Mouse (Mus musculus) heart, postnatal 14 days (tissue): ENCODE measurements around the gene Ica1l. TPM values are rescaled to one million over a fixed set of nuclear protein-coding genes. Genes with fewer than 3 reads are reported as not detected.

Source experiments
- DNase-seq, 2 experiments: peaks; one replicate each; pipeline ENCODE4 v3.0.0; 2021 to 2022
- intact Hi-C: fragments of 180-260 bp; cut with DNase I; formaldehyde crosslinking; loops from one replicate; pipeline ENCODE4 v1.15.1; 2025
- total RNA-seq, 2 experiments: library from RNA; stranded (reverse); gene quantifications; 2 replicates each; pipeline ENCODE4 v1.2.3; 2021

Gene Ica1l
- total RNA-seq, 2 experiments from 2014 or later: 0.53 to 1.2 TPM

DNA sequence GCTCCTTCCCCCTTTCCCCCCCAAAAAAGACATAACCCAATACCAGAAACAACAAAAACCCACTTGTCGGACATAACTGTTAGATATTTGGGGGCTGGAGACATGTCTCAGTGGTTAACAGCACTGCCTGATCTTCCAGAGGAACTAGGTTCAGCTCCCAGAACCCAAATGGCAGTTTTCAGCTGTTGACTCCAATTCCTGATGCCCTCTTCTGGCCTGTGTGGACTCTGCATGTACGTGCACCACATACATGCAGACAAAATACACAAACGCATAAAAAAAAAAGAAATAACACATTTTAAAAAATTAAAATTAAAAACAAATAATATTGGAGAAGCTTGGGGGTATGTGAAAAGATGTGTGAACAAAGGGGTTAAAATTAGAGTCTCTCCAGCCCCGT is 75.7 kb downstream of the Ica1l start:
- intact Hi-C loops: loop anchor here (2.0 kb wide), 1 partner anchor 82 kb away; no protein-coding TSS in a partner anchor
- DNase-seq: peak; percentile 19 to 45

DNA sequence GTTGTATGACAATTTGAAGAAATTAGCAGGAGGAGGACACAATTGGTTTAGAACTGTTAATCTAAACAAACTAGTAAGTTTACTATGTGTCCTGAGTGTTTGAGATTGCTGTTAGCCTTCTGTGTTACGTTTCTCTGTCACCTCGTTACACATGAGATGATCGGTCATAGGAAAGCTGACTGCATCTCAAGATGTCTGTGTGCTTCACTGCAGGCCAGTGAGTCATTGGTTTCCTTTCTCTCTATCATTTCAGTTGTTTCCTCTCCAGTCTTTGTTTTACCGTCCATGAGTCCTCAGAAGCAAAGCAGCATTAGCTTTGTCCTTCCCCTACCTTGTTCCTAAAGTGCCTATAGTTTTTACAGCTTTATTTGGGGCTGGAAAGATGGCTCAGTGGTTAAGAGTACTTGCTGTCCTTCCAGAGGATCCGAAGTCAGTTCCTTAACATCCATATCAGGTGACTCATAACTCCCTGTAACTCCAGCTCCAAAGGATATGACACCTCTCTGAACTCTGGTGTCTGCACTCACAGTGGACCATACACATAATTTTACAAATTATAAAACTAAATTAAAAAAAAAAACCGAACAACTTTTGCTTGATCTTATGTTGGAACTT is 76.7 kb downstream of the Ica1l start:
- intact Hi-C loops: loop anchor here (2.0 kb wide), 1 partner anchor 81 kb away; no protein-coding TSS in a partner anchor
- no peak for DNase-seq

DNA sequence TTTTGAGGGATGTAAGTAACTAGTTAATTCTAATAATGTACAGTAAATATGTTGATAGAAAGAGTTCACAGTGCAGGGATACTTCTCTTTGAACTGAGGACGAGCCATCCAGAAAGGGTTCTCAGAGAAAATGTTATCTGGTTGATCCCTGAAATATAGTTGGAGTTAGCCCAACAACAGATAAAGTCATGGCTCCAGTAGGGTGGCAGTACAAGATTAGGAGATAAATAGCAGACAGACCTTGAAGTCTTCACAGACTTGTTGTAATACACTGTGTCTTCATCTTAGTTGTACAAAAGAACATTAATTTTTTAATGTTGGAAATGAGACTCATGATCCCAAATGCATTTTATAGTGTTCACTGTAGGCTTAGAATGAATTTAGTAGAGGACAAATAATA is 83.0 kb downstream of the Ica1l start:
- intact Hi-C loops: loop anchor here (5.0 kb wide), 1 partner anchor 38 kb away; no protein-coding TSS in a partner anchor
- DNase-seq: no peak

DNA sequence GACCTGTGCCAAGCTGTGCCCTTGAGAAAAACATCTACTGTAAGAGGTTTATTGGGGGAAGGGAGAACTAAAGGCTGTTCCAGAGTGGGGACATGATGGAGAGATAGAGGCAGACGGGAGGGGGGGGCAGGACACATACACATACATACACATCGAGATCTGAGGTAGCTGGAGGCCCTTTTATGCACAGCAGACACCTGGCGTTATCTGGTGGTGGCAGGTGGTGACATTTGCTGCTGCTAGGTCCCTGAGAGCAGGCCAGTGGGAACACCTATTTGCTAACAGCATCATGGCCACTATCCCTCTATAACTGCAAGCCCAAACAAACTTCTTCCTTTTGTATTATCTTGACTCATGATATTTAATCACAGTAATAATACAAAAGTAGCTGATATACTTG is 85.8 kb downstream of the Ica1l start:
- intact Hi-C loops: no loop called here
- no peak for DNase-seq

DNA sequence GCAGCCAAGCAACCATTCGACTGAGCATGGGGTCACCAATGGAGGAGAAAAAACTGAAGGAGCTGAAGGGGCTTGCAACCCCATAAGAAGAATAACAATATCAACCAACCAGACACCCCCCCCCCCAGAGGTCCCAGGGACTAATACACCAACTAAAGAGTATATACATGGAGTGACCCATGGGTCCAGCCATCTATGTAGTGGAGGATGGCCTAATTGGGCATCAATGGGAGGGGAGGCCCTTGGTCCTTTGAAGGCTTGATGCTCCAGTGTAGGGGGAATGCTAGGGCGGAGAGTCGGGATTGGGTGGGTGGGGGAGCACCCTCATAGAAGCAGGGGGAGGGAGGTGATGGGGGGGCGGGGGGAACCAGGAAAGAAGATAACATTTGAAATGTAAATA is 95.5 kb downstream of the Ica1l start:
- intact Hi-C loops: no loop called here

DNA sequence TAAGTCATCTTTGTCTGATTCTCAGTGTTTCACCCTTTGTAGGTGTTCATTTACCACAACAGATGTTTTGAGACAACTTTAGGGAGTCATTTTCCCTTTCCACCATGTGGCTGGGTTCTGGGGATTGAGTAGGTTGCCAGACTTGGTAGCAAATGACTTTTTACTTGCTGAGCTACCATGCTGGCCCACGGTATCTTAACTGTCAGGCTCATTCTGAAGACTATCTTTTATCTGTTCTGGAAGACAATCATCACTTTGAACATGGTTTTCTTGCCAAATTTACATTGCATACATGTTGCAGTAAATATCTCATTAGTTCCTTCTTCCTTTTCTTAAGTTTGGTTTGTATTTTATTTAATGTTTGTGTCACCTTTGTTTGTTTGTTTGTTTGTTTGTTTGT is 97.0 kb downstream of the Ica1l start:
- intact Hi-C loops: no loop called here
- DNase-seq: no peak

More for the DNA sequence above, 95.5 kb downstream of the Ica1l start:
- no peak for DNase-seq

DNA sequence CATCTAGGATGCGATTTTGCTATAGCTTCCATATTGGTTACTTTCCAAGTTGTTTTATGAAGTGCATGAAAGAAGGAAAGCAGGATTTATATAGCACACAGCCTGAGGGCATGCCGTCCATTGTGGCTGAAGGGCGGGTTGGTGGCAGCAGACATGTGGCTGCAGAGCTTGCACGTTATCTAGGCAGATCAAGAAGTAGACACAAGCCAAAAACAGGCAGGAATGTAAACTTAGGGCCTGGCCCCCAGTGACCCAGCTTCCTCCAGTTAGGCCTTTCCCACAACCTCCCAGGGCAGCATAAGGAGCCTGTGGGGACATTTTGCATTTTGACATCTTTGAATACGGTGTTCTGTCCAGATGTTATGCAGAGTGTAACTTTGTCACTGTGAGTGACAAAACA is 99.2 kb downstream of the Ica1l start:
- no peak for DNase-seq
- intact Hi-C loops: no loop called here

DNA sequence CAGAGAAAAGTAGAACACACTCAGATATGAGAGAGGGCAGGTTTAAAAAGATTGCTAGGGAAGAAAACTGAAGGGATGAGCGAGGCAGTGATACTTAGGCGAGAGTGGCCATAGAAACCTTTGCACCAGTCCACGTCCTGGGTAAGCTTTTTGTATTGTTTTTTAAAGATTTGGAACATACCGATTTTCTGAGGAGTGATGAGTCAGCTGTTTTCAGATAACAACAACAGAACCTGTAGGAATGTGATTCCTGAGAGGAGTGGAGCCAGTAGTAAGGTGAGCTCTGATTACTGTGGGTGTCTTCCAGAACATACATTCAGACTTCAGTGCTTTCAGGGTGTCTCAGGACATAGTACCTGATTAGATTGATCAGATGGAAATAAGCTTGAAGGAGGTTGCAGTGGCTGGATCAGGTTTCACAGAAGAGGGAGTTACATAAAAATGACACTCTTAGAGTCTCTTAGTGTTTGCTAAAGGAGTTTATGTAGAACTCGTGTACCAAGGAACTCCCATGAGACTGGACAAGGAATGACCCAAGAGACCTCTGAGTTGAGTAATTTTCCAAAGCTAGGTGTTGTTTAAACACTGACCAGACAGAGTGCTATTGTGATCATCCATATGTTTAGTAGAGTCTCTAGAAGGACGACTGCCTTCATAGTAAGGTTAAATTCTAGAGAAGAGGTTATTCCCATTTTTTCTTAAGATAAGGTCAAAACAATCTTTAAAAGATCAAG is 100.8 kb downstream of the Ica1l start:
- DNase-seq: no peak
- intact Hi-C loops: no loop called here

DNA sequence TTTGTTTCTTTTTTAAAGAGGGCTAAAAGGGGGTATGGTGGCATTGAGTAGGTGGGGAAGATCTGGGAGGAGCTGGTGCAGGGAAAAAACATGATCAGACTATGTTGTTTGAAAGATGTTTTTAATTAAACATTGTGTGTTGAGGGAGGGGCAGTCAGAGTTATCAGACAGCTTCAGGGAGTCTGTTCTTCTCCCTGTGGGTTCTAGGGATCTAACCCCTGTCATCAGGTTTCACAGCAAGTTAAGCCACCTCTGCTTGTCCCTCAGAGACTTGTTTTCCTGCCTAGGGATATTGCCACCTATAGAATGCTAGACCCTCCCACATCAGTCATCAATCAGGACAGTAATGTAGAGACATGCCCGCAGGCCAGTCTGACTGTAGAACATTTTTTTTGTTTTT is 101.9 kb downstream of the Ica1l start:
- intact Hi-C loops: no loop called here
- no peak for DNase-seq

DNA sequence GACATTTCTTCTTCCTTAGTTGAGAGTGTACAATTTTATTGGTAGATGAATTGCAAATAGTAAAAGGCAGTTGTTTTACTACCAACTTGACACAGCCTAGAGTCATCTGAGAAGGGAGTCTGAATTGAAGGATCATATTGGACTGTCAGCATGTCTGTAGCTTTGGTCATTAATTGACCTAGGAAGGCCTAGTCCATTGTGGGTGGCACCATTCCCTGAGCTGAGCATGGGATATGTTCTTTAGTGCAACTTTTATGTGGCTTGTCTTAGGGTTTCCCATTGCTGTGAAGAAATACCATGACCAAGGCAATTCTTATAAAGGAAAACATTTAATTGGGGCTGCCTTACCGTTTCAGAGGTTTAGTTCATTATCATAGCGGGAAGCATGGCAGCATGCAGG is 110.0 kb downstream of the Ica1l start:
- no peak for DNase-seq
- intact Hi-C loops: no loop called here

Other genes starting within 250 kb of the Ica1l start
- gene Fam117b, start 130.2 kb downstream of the Ica1l start, total RNA-seq: 10 to 100 TPM; 29.3 to 30.3 TPM
- 1 to 10 TPM; 6.6 to 9.3 TPM for gene Carf, start 55.1 kb upstream of the Ica1l start, total RNA-seq
- 10 to 100 TPM in 1 of 2 experiments, 1 to 10 TPM in 1; 9.3 to 10.9 TPM for gene Wdr12, start 55.5 kb upstream of the Ica1l start, total RNA-seq
- 10 to 100 TPM; 48.7 to 52.1 TPM for gene Nbeal1, start 137.4 kb upstream of the Ica1l start, total RNA-seq